Mouse (Mus musculus) ovary, postnatal 36 days (tissue): Measurements from ENCODE around the gene Fam169b.

Experiments
- DNase-seq: peaks from one replicate; pipeline ENCODE4 v3.0.0; 2022; ENCODE audit warnings: low spot score, mixed read lengths

The Fam169b gene

GRCm38 (mm10) chr7:68408611-68409010, 135.0 kb downstream of the Fam169b start:
- DNase-seq: no peak
